Mouse (Mus musculus): ENCODE data around the gene Map1b.

The Map1b gene

DNA sequence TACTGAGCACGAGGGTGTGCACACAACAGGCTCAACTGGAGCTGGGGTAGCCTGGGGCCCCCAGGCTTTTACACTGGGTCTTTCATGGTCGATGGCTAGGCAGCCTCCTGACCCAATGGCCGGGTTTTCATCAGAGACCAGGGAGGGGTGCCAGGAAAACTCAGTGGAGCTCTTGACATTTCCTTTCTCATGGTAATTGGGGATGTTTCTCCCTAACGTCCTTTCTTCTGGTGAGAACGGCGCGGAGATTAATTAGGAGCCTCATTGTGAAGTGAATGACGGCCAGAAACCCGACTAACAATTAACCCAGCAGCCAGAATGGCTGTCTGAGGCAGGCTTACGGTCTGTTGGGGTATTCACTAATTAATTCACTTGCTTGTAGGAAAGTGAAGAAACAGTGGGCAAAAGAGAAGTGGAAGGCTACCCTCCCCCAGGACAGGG lies 71.9 kb downstream of the Map1b start:
- DNase-seq: peak; percentile 45

DNA sequence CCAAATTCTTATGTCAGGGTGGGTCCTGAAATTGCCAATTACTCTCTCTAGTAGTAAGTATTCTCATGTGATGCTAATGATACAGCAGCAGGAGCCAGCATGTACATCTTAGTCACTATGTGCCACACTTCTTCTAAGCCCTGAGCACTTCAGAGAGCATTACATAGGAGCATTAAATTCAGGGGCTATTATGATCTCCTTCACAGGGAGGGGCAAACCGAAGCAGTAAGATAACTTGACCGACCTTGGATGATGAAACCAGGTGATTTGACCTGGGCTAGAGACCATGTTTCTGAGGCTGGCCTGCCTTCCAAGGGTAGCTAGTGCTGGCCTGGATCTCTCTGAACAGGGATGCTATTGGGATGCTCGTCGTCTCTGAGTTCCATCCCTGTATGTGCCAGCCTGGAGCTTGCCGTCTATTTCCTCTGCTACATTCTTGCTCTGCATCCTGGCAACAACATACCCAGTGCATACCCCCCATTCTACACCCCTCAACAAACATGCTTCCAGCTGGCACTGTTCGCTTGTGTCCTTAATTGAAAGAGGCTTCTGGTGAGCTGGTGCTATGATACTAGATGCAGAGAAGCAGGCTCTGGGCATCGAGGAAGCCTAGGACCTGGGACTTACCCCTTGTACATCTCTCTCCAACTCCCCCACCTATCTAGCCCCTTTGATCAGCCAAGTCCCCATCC lies 72.7 kb downstream of the Map1b start:
- DNase-seq: peak; percentile 29

DNA sequence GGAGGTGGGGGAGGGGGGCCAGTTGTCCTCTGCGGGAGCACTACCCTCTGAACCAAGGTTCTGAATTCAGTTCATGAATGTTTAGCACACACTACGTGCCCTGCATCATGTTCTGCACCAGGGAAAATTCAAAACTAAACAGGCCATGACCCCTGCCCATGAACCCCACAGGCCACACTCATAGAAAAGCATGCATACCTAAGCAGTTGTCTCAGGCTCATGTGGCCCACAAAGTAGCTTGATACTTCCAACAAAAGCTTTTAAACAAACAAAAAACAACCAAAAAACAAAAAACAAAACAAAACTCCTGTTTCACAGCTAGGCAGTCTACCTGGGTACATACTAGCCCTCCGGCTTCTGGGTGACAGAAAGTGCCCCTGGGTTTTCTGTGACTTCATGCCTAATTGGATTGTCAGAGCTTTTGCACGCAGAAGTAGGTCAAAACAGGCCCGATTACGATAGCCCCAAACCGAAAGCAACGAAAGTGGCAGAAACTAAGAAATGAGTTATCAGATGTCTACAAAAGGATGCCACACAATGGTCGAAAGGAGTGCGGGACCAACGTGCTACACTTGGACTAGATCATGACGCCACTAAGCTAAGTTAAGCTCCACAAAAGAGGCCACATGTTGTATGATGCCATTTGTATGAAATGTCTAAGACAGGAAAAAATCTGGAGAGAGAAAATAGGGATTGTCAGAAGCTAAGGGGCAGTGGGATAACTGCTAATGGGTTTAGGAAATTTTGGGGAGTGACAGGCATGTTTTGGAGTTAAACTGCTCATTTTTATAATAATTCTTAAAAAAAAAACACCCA lies 73.7 kb downstream of the Map1b start:
- no peak for DNase-seq

DNA sequence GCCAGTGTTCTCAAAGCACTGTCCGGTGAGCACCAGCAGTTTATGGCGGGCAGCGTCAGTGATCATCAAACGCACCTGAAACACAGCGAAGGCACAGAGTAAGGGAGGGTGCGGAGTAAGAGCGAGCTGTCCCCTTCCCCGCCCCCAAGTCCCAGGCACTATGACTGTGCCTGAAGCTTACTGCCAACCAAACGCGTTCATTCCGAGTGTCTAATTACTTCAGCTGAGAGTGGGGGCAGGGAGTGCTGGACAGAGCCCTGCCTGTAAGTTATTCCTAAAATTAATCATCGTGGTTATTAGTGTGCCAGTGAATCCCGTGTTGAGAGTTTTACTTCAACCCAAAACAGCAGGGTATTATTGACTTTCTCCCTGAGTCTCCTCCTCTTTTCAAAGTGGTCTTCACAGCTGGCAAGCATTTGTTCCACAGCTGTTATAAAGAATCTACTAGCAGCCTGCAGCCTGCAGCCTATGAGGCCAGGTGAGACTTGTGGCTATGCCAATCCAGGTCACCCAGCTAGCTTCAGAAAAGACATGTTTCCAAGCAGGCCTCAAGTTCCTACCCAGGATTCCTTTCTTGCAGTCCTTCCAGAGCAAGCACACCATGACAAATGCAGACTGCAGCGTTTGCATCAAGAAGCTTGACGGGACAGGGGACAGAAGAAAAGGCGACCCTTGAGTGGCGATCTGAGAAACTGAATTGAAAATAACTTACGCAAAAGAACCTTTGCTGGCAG lies 74.5 kb downstream of the Map1b start:
- no peak for DNase-seq

DNA sequence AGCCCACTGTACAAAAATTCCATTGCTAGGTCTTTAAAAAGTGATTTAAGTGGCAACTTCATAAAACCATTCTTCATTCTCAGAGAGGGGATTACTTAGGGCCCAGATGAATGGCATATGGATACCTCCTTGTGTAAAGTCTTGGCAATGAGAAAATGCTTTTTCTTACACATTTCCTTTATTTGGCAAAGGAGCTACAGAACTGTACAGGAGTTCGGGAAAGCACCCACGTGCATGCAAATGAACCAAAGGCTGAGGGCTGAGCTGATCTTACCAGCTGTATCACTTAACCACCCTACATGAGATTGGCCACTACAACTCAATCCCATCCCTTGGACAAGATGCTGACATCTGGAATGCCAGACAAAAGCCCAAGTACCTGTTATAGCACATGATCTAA lies 76.1 kb downstream of the Map1b start:
- no peak for DNase-seq

DNA sequence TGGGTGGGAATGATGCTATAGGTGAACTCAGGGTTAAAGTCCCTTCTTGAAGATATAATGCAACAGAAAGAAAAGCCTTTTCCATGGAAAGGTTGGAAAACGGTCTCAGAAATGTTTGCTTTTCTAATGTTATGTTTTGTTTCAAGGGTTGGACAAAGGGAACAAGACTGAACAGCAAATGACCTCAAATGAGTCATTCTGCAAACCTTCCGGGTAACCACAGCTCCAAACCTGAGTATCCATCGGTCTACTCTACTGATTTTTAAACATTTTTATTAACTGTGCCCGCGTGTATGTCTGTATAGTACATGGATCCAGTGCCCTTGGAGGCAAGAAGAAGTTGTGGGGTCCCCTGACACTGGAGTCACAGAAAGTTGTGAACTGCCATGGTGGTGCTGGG lies 77.0 kb downstream of the Map1b start:
- DNase-seq: no peak

DNA sequence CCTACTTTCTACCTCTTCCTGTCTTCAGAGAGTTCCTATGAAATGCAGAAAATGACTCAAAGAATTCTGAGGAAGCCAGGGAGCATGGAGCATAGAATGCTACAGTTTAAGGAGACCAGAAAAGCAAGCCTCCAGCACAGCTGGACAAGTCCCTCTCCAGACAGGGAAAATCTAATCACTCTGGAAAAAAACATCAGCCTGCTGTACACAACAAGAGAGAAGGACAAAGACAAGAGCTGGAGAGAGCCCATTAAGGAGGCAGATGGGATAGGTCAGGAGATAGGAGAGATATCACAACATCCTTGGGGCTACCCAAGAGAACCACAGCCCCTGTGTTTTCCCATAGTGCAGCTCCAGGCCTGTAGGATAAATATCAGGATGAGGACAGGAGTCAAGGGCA lies 79.3 kb downstream of the Map1b start:
- DNase-seq: no peak

DNA sequence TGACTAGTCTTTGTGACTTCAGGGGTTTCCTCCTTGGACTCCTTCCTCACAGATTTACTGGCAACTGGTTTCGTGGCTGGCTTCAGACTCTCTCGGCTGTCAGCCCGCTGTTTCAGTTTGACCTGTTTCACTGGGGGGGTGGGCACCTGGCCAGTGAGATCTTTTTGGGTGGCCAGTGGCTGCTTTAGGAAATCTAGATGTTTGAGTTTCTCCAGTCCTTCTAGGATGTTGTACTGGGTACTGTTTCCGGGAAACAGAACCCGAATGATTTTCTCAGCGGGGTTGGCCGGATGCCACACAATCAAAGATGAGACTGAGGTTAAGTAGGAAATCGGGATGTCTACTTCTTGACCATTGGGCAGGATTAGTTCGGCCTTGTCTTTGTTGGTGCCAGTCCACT lies 81.8 kb downstream of the Map1b start:
- DNase-seq: peak; percentile 39

DNA sequence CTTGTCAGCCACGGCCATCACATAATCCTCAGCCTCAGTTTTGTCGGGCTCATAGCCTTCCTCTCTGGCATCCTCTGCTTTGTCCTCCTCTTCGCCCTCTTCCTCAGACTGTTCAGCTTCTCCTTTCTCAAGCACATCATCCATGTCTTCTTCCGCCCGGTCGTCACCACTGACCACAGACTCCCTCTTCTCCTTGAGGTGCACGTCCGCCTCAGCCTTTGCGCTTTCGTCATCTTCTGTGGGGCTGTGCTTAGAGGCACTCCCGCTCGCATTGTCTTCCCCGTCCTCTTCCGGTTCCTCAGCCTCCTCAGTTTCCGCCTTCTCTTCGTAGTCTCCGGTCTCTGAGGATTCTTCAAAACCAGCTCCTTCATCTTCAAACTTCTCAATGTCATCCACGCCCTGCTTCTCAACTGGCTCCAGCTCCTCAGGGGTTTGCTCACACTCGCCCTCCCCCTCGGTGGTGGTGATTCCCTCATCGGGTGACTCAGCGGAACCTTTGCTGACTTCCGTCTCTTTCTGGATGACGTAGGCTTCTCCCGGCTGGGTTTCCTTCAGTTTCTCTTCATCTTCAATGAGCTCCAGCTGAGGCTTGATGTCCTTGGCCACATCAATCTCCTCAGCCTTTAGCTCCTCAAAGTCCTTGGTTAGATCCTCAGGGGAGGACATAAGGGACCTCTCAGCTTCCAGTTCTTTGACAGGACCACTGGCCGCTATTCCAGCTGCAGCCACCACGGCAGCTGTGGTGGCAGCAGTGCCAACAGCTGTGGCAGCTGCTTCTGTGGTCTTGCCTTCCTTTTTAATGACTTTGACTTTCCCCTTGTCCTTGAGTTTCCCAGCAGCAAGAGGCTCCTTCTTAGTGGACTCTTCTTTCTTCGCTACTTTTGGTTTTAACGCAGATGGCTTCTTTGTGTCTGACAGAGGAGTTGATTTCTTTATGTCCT lies 83.0 kb downstream of the Map1b start:
- no peak for DNase-seq

DNA sequence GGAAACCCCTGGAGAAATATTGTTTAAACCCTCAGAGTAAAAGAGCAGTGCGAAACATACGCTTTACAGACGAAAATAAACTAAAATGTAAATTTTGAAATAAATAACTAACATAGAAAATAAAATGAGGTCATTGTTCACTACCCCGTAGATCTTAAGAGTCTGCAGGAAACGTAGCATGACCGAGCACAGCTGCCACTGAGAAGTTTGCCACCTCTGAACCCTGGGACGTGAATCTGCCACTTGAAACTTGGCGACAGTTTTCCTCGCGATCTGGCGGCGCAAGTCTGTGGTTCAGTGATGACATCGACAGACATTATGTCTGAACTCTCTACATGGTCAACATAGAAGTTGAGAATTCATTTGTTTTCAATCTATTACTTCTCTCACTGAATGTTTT lies 92.8 kb downstream of the Map1b start:
- DNase-seq: no peak

DNA sequence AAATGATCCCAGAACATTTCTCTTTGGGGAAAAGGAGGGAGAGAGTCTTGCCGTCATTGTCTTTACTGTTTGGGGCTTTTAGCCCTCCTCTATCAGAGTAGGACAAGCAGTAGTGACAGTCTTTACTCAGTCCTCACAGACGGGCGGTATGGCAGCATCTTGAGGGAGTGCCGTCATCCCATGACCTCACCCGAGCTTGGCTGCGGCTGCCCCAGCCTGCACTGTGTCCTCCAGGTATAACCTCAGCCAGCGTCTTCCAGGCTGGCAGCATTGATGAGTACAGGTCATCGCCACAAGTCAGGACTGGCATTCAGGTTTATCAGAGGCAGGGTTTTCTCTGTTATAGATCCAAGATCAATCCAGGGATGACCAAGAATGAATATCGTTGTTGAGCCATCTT lies 99.7 kb downstream of the Map1b start:
- DNase-seq: no peak

DNA sequence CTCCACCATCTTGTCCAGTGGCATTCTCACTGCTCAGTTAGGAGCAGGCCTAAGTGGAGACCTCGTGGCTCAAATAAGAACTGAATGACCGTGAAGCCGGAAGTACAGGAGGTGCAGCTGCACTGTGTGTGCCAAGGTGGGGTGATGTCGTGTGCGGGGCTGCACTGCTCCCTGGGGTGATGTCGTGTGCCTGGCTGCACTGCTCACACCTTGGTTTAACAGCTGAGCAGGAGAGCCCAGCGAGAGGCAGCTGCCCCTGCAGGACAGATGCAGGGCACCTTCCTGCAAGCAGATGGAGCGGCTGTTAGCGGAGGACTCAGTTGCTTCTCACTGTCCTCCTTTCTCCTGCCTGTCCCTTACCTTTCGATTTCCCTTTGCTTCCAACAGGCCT lies 102.0 kb downstream of the Map1b start:
- no peak for DNase-seq

DNA sequence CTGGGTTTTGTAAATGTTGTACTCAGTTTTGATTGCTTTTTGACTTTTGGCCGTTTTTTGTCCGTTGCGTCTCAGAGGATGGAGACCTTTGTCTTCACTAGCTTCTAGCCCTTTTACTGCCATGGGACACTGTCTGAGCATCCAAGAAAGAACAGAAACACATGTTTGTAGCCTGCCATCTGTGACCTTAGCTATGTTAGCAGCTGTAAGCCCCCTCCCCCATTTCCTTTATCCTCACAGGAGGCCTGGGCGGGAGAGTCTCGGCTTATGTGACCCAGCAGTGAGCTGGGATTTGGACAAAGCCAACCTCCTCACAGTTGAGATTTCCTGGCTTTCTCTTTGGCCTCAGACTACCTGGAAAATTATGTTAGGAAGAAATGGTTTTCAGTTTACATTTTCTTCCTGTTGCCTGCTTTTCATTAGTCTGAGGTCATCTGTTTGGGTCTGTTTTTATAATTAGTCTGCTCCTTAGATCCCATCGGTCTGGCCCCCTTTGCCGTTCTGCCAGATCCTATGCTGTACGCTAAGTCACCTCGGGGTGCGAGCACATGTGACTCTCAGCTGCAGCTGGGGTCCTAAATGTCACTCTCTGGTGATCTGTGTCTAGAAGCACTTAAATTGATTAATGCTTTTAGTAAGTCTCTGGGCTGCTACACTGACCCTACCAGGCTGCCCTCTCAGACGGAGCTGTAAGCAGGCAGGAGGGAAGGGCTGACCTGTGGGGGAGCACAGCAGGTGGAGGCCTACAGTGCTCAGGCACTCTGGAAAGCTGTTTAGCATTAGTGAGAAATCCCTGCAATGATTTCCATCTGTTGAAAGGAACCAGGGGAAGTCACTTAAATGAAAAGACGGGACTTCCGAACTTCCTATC lies 102.6 kb downstream of the Map1b start:
- DNase-seq: no peak

DNA sequence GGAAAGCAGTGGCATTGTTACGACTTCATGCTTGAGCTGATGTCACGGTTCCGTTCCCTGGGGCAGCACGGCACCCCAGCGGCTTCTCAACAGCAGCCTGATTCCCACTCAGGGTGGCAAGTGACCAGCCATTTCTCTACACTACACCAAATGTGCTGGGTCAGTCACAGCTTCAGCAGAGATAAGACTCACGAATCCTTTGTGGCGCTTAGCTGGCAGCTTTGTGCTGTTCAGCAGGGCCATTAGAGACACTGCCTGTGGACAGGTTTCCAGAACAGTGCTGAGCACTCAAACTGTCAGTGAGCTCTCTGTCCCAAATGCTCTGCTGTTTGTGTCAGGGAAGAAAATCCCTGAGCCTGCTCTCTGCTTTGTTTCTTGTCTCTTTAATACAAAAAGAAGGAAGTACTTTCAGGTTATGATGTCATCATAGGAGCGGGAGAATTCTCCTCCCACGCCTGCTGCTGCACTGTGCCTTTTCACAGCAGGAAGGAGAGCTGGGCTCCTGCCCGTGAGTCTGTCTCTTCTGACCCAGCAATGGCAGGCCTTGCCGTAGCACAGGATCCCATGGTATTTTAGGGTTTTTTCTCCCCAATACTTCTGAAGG lies 103.8 kb downstream of the Map1b start:
- DNase-seq: no peak

DNA sequence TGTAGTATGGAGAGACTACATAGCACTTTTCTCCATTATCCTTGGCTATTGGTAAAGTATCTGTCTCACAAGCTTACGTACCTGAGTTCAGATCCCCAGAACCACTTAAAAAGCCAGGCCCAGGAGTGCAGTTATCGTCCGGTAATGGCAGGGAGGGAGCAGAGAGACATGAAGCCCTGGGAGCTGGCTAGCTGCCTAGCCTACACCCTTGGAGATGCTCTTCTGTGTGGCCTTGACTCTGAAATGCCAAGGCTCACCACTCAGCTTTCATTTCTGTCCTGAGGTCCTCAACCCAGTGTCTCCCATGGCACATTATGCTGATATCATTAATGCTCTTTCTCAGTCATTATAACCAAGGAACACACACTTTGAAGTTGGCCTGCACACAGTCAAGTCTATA lies 104.6 kb downstream of the Map1b start:
- DNase-seq: no peak

DNA sequence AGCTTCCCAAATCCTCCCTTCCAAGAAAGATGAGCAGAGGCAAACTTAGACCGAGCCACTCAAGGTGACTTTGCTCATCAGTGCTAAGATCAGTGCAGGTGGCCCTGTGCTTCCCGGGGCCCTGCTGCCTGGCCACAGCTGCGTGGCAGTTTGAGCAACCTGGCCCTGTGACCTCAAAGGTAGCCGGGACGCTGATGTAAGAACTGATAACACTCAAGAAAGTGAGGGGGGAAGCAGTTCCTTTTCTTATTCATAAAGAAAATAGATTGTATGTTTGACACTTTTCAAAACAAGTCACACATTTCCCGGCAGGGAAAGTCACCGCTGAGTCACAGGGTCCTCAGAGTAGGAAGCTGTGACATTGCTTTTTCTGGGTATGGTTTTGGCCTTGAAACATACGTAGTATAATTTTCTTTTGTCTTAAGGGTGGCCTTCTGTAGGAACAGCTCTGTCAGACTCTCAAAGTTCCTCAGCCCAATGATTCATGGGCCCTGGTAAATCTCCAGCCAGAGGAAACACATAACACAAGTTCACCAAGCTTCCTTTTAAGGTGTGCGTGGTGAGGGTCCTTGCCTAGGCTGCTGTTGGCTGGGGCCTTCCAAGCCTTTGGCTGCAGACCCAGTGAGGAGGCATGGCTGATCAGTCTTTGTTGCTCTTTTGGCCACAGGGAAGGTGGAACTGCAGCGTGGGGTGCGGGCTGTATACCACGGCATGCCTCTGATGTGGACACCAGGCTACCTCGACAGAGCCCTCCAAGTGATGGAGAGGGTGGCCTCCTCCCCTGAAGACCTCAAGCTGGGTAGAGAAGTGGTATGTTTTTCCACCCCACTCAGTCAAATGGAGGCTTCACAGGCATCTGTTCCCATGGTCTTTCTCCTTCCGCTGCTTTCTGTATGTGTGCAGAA lies 105.5 kb downstream of the Map1b start:
- no peak for DNase-seq

DNA sequence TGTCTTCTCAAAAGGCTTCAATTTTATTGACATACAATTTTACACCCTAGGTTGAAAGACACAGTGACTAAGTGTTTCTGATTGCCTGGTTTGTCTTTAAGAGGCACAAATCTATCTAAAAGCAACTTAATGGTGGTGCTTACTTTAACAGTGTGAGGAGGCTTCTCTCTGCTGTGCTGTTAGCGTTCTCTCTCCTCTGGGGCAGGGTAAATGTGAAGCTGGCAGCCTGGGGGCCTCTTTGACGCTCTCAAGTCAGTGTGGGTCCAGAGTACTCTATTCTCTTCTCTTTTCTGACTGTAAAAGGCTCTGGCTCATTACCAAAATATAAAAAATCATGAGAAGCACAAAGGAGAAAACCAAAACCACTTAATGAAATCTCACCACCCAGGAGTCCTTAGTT lies 107.1 kb downstream of the Map1b start:
- no peak for DNase-seq

DNA sequence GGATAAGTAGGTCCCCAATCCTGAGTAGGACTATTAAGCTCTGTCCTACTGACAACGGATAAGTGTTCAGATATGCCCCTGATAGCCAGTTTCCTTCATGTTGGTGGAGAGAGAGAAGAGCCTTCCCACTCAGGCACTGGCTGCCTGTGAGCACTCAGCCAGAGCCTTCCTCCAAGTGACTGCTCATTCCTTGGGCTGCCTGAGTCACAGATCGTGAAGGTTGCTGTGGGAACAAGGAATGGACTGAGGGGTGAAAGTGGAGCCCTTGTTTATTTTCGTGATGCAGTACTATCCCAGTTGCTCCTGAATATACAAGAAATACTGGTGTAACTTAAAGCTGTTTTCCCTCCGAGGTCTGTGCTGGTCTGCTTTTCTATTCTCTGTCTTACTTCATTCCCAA lies 117.0 kb downstream of the Map1b start:
- no peak for DNase-seq

DNA sequence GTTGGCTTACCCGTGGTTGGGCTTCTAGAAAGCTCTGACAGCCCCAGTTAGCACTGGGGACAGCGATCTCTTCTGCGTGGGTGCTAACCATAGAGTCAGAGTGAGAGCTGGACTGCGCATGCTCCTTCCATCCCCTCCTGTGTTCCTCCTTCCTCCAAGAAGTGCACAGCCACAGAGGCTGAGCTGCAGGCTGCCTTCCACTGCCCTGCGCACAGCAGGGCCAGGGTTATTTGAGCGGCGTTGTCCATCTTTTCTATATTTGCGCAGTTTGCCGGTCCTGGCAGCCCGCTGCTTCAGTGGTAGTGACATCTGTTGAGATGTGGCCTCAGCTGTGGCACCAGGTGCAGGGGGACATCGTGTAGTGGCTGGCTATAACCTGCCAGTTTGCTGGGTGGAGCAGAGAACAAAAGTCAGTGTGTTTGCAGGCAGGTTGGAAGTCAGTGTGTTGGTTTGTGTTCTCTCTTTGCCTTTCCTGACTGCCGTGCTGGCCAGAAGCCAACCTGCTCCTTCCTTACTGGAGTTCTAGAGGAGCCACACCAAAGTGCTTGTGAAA lies 118.1 kb downstream of the Map1b start:
- no peak for DNase-seq

DNA sequence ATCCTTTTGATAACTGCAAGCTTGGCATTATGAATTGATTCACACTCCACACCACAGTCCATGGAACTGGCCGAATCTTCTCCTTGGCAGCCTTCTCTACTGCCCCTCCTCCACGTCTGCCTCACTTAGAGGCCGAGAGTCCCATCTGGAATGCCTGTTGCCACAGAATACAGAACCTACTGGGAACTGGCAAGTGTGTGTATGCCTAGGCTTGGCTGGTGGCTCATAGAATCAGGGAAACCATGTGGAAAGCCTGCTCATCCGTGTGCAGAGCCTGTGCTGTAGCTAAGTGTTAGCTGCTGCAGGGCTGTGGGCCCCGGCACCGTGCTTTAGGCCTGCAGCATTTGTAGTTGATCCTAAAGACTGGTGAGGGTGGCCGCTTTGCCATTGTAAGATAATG lies 119.1 kb downstream of the Map1b start:
- peak; percentile 15 for DNase-seq
